Mouse (Mus musculus): ENCODE data around the gene Itpk1. TPM values are rescaled to one million over a fixed set of nuclear protein-coding genes. Genes with fewer than 3 reads are reported as not detected.

Gene Itpk1
- polyA plus RNA-seq, 1 experiment from 2014 or later = 40.6 TPM

DNA sequence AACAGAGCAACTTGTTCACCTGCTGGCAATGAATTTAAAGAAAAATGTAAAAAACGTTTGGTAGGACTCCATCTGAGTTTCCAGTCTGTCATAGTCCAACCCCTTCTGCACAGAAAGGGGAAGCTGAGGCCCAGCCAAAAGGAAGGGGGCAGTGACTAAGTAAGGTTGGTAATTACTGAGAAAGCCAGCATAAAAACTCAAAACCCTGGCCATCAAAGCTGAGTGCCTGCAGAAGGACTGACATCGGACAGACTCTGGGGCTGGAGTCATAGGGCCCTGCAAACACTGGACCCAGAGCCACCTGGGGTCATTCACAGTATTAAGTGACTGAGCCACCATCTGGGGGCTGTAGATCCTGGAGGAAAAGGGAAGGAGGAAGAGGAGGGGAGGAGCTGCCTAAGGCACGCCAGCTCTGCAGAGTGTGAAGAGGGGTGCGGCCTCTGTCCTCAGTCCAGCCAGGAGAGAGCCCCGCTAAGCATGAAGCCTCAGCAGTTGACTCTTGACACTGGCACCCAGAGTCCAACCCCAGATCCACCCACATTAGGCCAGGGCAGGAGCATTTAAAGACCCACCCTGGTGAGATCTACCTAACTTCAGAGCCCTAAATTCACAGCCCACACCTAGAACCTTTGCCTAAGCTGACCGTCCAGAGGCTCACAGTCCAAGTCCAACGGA is 58.0 kb downstream of the Itpk1 start:
- WGBS = 82% methylated on average over 7 of the region's 7 CpGs
- no peak; the same call in 1 of the 2 replicates for ATAC-seq (ENCODE audit: low read depth)
- H3K36me3 ChIP-seq (ENCODE audit: control insufficient read depth, insufficient read depth, low read length) = no peaks in the 10 kb centered on the region
- no peak overlapping the region for H3K4me2 ChIP-seq (ENCODE audit: low read depth, low read length)
- H3K27me3 ChIP-seq (ENCODE audit: control insufficient read depth, insufficient read depth, low read length) = no peaks in the 10 kb centered on the region
- H3K27ac ChIP-seq (ENCODE audit: low read depth, low read length) = no peak overlapping the region
- no peaks in the 10 kb centered on the region for H3K9me3 ChIP-seq (ENCODE audit: control insufficient read depth, low read length)
- no peak overlapping the region for H3K9ac ChIP-seq (replicated peaks; ENCODE audit: low read depth, low read length)
- no peak overlapping the region for H3K4me3 ChIP-seq (ENCODE audit: low read depth, low read length)
- H3K4me1 ChIP-seq (ENCODE audit: control insufficient read depth, insufficient read depth, low read length) = no peaks in the 10 kb centered on the region

DNA sequence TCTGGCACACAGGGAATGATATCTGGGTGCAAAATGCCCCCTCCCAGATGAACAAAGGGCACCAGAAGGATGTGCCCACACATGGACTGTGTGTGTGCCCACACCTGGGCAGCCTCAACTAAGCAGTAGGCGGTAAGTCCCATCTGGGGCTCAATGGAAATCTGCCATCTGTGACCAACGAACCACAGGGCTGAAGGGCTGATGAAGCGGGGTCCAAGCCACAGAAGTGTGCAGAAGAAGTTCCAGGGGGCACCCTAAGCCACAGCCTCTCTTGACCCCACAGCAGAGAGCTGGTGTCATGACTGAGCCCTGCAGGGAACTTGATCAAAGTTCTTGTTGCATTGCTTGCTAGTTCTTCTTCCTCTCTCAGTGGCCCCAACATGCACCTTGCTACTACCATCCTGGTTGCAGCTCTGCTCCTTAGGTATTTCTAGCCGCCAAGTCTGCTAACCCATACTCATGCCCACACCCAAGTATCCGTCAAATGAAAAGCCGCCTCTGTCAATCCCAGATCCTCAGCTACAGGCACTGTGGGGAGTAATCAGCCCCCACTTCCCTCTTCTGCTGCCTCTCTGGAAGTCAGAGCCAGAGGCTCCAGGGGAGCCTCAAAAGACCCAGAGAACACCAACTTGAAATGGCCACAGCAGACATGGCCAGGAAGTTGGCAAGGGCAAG is 58.7 kb downstream of the Itpk1 start:
- WGBS = 91% methylated on average over 6 of the region's 6 CpGs
- ATAC-seq (ENCODE audit: low read depth) = no peak
- Histone ChIP-seq H3K9me3 (ENCODE audit: control insufficient read depth, low read length) (no peaks in the 10 kb centered on the region), H3K4me2 (ENCODE audit: low read depth, low read length) (no peak overlapping the region), H3K27ac (ENCODE audit: low read depth, low read length) (no peak overlapping the region), H3K4me1 (ENCODE audit: control insufficient read depth, insufficient read depth, low read length) (no peaks in the 10 kb centered on the region), H3K36me3 (ENCODE audit: control insufficient read depth, insufficient read depth, low read length) (no peaks in the 10 kb centered on the region), H3K4me3 (ENCODE audit: low read depth, low read length) (no peak overlapping the region), H3K9ac (replicated peaks; ENCODE audit: low read depth, low read length) (no peak overlapping the region), H3K27me3 (ENCODE audit: control insufficient read depth, insufficient read depth, low read length) (no peaks in the 10 kb centered on the region)

DNA sequence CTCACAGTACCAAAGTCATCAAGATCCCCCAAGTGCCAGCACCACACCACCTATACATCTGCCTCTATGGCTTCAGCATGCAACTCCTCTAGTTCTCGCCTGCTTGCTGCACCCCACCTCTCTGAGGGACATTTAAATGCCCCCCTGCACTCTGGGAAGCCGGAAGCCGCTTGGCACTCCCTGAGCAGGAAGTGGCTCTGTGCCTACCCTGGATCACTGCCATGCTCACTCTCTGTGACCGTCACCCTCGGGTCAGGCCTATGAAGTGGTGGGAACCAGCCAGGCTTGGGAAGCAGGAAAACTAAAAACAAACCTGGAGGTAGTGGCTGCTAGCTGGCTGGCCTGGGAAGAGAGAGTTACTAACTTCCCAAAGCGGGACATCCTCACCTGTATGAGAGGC is 61.4 kb downstream of the Itpk1 start:
- H3K36me3 ChIP-seq (ENCODE audit: control insufficient read depth, insufficient read depth, low read length) = no peaks in the 10 kb centered on the region
- no peak overlapping the region for H3K27ac ChIP-seq (ENCODE audit: low read depth, low read length)
- 64% methylated on average over 6 of the region's 6 CpGs for WGBS
- H3K4me3 ChIP-seq (ENCODE audit: low read depth, low read length) = no peak overlapping the region
- H3K4me2 ChIP-seq (ENCODE audit: low read depth, low read length) = no peak overlapping the region
- H3K27me3 ChIP-seq (ENCODE audit: control insufficient read depth, insufficient read depth, low read length) = no peaks in the 10 kb centered on the region
- H3K9ac ChIP-seq (replicated peaks; ENCODE audit: low read depth, low read length) = no peak overlapping the region
- 0 out of 2 replicates have a peak, but pooled peaks cover 10% of the 10 kb centered on the region for H3K4me1 ChIP-seq (ENCODE audit: control insufficient read depth, insufficient read depth, low read length)
- no peak for ATAC-seq (ENCODE audit: low read depth)
- H3K9me3 ChIP-seq (ENCODE audit: control insufficient read depth, low read length) = no peaks in the 10 kb centered on the region

DNA sequence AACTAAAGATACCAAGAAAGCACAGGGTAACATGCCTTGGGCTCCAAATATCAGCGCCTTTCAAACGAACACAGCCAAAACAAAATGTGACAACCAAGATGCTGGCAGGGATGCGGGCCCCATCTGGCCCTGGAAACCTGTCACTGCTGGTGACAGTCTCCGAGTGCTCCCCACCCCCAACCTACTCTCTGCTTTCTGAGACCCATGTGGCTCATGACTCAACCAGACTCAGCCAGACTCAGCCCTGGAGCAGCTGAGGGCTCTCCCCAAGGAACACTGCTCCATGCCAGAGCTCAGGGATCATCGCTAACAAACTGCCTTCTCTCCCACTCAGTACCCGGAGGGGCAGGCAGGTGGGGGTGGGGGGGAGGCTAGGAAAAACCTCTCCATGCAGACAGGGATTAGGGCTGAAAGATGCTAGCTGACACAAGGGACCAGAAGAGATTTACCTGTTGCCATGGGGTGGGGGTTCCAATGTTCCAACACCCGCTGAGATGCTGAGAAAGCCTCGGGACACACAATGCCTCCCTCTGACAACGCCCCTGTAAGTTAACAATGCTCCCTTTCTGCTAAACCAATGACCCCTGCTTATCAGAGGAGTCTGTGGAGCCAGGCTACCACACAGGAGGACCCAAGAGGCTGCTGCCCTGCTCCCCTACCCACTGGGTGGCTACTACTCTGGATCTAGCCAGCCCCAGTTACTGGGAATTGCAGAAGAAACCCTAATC is 64.1 kb downstream of the Itpk1 start:
- 23% methylated on average over 9 of the region's 9 CpGs for WGBS
- H3K4me3 ChIP-seq (ENCODE audit: low read depth, low read length) = no peak overlapping the region
- H3K36me3 ChIP-seq (ENCODE audit: control insufficient read depth, insufficient read depth, low read length) = no peaks in the 10 kb centered on the region
- no peak overlapping the region for H3K4me2 ChIP-seq (ENCODE audit: low read depth, low read length)
- no peaks in the 10 kb centered on the region for H3K27me3 ChIP-seq (ENCODE audit: control insufficient read depth, insufficient read depth, low read length)
- H3K27ac ChIP-seq (ENCODE audit: low read depth, low read length) = no peak overlapping the region; the same call in 1 of the 2 replicates
- no peaks in the 10 kb centered on the region for H3K9me3 ChIP-seq (ENCODE audit: control insufficient read depth, low read length)
- ATAC-seq (ENCODE audit: low read depth) = peak; percentile 68
- no peak overlapping the region for H3K9ac ChIP-seq (replicated peaks; ENCODE audit: low read depth, low read length)
- 0 out of 2 replicates have a peak, but pooled peaks cover 10% of the 10 kb centered on the region for H3K4me1 ChIP-seq (ENCODE audit: control insufficient read depth, insufficient read depth, low read length)

DNA sequence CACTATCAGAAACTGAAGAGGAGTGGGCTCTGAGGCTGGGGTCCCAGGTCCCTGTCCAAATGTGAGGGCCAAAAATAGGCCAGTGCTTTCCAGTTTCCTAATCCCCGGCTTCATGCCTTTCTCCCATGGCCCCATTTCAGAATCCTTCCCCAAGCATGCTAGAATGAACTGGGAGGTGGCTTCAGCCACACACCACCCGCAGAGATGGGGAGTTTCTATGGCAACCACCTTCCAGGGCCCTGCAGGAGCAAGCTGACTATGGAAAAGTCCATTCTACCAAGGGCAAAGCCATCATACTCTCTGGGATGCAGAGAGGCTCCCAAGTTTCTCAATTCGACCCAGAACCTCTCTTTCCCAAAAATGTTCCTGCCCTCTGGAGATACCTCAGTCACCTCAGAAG is 65.9 kb downstream of the Itpk1 start:
- 64% methylated on average over 3 of the region's 3 CpGs for WGBS
- no peak for ATAC-seq (ENCODE audit: low read depth)

DNA sequence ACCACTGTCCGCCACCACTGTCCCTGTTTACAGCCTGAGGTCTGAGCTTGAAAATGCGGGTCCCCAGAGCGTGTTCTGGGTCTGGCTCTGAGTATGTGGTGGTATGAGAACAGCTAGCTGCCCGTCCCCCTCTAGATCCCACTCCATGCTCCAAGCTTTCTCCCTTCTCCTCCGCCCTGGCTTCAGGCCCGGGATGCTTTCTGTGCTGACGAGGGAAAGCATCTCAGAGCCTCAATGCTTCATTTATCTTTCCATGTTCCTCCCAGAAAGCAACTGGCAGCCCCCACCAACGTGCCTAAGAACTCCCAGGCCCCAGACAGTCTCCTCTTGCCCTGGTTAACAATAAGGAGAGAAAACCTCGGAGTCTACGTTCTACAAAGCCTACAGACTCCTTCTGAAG is 67.5 kb downstream of the Itpk1 start:
- H3K9ac ChIP-seq (replicated peaks; ENCODE audit: low read depth, low read length) = no peak overlapping the region
- peaks cover 15% of the 10 kb centered on the region; the same call in 1 of the 2 replicates for H3K4me1 ChIP-seq (ENCODE audit: control insufficient read depth, insufficient read depth, low read length)
- no peak for ATAC-seq (ENCODE audit: low read depth)
- 84% methylated on average over 10 of the region's 10 CpGs for WGBS
- H3K9me3 ChIP-seq (ENCODE audit: control insufficient read depth, low read length) = no peaks in the 10 kb centered on the region
- H3K27me3 ChIP-seq (ENCODE audit: control insufficient read depth, insufficient read depth, low read length) = no peaks in the 10 kb centered on the region
- no peak overlapping the region for H3K27ac ChIP-seq (ENCODE audit: low read depth, low read length)
- no peaks in the 10 kb centered on the region for H3K36me3 ChIP-seq (ENCODE audit: control insufficient read depth, insufficient read depth, low read length)
- H3K4me2 ChIP-seq (ENCODE audit: low read depth, low read length) = no peak overlapping the region
- no peak overlapping the region for H3K4me3 ChIP-seq (ENCODE audit: low read depth, low read length)

More for the DNA sequence above, 65.9 kb downstream of the Itpk1 start:
- H3K4me1 ChIP-seq (ENCODE audit: control insufficient read depth, insufficient read depth, low read length) = peaks cover 15% of the 10 kb centered on the region; the same call in 1 of the 2 replicates
- H3K36me3 ChIP-seq (ENCODE audit: control insufficient read depth, insufficient read depth, low read length) = no peaks in the 10 kb centered on the region
- H3K9me3 ChIP-seq (ENCODE audit: control insufficient read depth, low read length) = no peaks in the 10 kb centered on the region
- H3K9ac ChIP-seq (replicated peaks; ENCODE audit: low read depth, low read length) = no peak overlapping the region
- H3K27me3 ChIP-seq (ENCODE audit: control insufficient read depth, insufficient read depth, low read length) = no peaks in the 10 kb centered on the region
- no peak overlapping the region for H3K27ac ChIP-seq (ENCODE audit: low read depth, low read length)
- no peak overlapping the region for H3K4me2 ChIP-seq (ENCODE audit: low read depth, low read length)
- H3K4me3 ChIP-seq (ENCODE audit: low read depth, low read length) = no peak overlapping the region

DNA sequence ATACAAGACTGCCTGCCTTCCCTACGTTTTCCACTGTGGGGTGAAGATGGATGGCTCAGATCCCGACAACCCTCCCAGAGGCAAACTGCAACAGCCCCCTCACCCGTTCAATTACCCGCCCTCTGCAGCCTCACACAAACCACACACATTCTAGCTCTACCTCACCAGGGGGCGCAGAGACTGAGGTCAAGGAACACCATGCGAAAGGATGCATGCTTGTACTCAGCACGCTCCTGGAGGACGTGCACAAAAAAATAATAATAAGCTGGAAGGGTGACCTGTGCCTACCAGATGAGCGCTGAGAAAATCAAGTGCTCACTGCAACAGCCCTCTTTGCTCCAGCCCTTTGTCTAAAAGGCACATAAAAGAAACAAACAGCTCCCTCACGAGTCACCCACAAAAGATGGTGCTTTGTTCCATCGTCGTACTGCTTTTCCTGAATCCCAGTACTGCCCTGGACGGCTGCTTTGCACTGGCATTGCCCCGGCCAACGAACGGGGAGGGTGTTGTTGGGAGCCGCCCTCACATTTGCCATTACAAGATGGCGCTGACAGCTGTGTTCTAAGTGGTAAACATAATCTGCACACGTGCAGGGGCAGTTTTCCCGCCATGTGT is 70.2 kb downstream of the Itpk1 start:
- WGBS = 25% methylated on average over 19 of the region's 20 CpGs

DNA sequence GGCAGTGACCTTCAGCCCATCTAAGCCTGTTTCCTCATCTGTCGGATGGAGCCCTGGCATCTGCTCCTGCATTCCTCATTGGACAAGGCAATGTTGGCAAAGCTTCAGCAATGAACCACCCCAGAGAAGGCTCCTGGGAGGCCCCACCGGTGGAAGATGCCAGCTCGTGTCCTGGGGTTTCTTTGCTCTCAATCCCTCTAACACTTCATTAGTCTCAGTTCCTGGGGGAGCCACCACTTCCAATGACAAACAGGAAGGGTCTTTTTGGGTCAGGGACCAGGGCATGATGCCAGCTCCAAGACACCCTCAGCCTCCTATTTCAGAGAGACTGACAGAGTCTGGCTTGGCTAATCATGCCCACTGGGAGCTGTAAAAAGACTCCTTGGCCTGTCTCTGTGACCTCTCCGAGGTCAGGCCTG is 71.6 kb downstream of the Itpk1 start:
- H3K9me3 ChIP-seq (ENCODE audit: control insufficient read depth, low read length) = no peaks in the 10 kb centered on the region
- H3K4me3 ChIP-seq (ENCODE audit: low read depth, low read length) = no peak overlapping the region
- H3K4me2 ChIP-seq (ENCODE audit: low read depth, low read length) = no peak overlapping the region
- WGBS = 50% methylated on average over 4 of the region's 4 CpGs
- H3K36me3 ChIP-seq (ENCODE audit: control insufficient read depth, insufficient read depth, low read length) = no peaks in the 10 kb centered on the region
- H3K27me3 ChIP-seq (ENCODE audit: control insufficient read depth, insufficient read depth, low read length) = no peaks in the 10 kb centered on the region
- no peak overlapping the region for H3K27ac ChIP-seq (ENCODE audit: low read depth, low read length)
- peaks cover 5% of the 10 kb centered on the region; the same call in 1 of the 2 replicates for H3K4me1 ChIP-seq (ENCODE audit: control insufficient read depth, insufficient read depth, low read length)
- no peak overlapping the region for H3K9ac ChIP-seq (replicated peaks; ENCODE audit: low read depth, low read length)
- 0 out of 2 replicates have a peak, but pooled peaks have one; percentile 19 for ATAC-seq (ENCODE audit: low read depth)

More for the DNA sequence above, 70.2 kb downstream of the Itpk1 start:
- H3K4me2 ChIP-seq (ENCODE audit: low read depth, low read length) = no peak overlapping the region
- no peak overlapping the region for H3K27ac ChIP-seq (ENCODE audit: low read depth, low read length)
- no peaks in the 10 kb centered on the region for H3K36me3 ChIP-seq (ENCODE audit: control insufficient read depth, insufficient read depth, low read length)
- no peaks in the 10 kb centered on the region for H3K9me3 ChIP-seq (ENCODE audit: control insufficient read depth, low read length)
- peaks cover 5% of the 10 kb centered on the region; the same call in 1 of the 2 replicates for H3K4me1 ChIP-seq (ENCODE audit: control insufficient read depth, insufficient read depth, low read length)
- H3K9ac ChIP-seq (replicated peaks; ENCODE audit: low read depth, low read length) = no peak overlapping the region
- H3K4me3 ChIP-seq (ENCODE audit: low read depth, low read length) = no peak overlapping the region
- no peaks in the 10 kb centered on the region for H3K27me3 ChIP-seq (ENCODE audit: control insufficient read depth, insufficient read depth, low read length)
- ATAC-seq (ENCODE audit: low read depth) = peak; percentile 68

Measured in neural tube, embryonic 14.5 days (tissue).